Mouse (Mus musculus) CH12.LX (cell line): Measurements from ENCODE around the gene Trex1. TPM values are rescaled to one million over a fixed set of nuclear protein-coding genes. Genes with fewer than 3 reads are reported as not detected.

ENCODE experiments used
- DNase-seq: peaks from one replicate; pipeline ENCODE4 v3.0.0-alpha.2; 2013; ENCODE audit errors: extremely low read depth
- H3K27ac ChIP-seq: 2 replicates; pipeline ENCODE4 v1.5.1; 2012; ENCODE audit warnings: low read depth, mild to moderate bottlenecking, control low read depth, moderate library complexity; ENCODE audit not compliant: insufficient read depth
- H3K27me3 ChIP-seq: replicated peaks from 2 replicates; pipeline ENCODE3; 2012; ENCODE audit warnings: inconsistent platforms
- H3K36me3 ChIP-seq, 2 experiments: replicated peaks in 1 of 2; 2 replicates each; pipeline versions ENCODE3 to v1.6.1; 2012; ENCODE audit warnings: inconsistent platforms in 1 of 2, low read length in 1 of 2, mild to moderate bottlenecking in 1 of 2, mixed read lengths in 1 of 2, moderate library complexity in 1 of 2; ENCODE audit not compliant: control insufficient read depth in 1 of 2, insufficient read depth in 1 of 2
- H3K4me1 ChIP-seq, 2 experiments: 2 replicates each; pipeline ENCODE4 v1.6.1; 2012; ENCODE audit warnings: inconsistent platforms in 1 of 2, moderate library complexity in 1 of 2; ENCODE audit not compliant: insufficient read depth in 2 of 2, control insufficient read depth in 1 of 2
- H3K4me2 ChIP-seq: 2 replicates; pipeline ENCODE4 v1.6.1; 2012; ENCODE audit warnings: low read depth, mild to moderate bottlenecking, control low read depth; ENCODE audit not compliant: poor library complexity, insufficient read depth, severe bottlenecking
- H3K4me3 ChIP-seq, 3 experiments: fragments of 150-350 bp in 1 of 3; sonication (generic) in 1 of 3; replicated peaks in 1 of 3; 2 replicates each; pipeline versions ENCODE3 to v1.5.1; 2011 to 2012; ENCODE audit warnings: low read depth in 2 of 3, low read length in 2 of 3, mild to moderate bottlenecking in 2 of 3, moderate library complexity in 2 of 3, control low read depth in 1 of 3, improper control_type of control experiment in 1 of 3, inconsistent platforms in 1 of 3, mixed read lengths in 1 of 3; ENCODE audit not compliant: poor library complexity in 1 of 3
- H3K79me2 ChIP-seq: replicated peaks from 2 replicates; pipeline ENCODE4 v1.6.1; 2012; ENCODE audit warnings: mild to moderate bottlenecking, moderate library complexity; ENCODE audit not compliant: control insufficient read depth, poor library complexity, insufficient read depth, severe bottlenecking; ENCODE audit errors: extremely low read depth
- H3K9ac ChIP-seq: 2 replicates; pipeline ENCODE4 v1.6.1; 2012; ENCODE audit warnings: low read depth, mild to moderate bottlenecking, control low read depth, moderate library complexity; ENCODE audit not compliant: insufficient read depth
- H3K9me3 ChIP-seq: replicated peaks from 2 replicates; pipeline ENCODE3; 2012; ENCODE audit warnings: low read length, inconsistent platforms, mixed read lengths
- BHLHE40 ChIP-seq: IDR thresholded peaks from 2 replicates; pipeline ENCODE4 v1.6.1; 2011; ENCODE audit warnings: mild to moderate bottlenecking, low read depth, low read length, improper control_type of control experiment
- ELF1 ChIP-seq: IDR thresholded peaks from 2 replicates; pipeline ENCODE4 v1.6.1; 2014; ENCODE audit warnings: low read depth, mild to moderate bottlenecking, inconsistent platforms, low read length, improper control_type of control experiment
- GABPA ChIP-seq: IDR thresholded peaks from 2 replicates; pipeline ENCODE4 v1.6.1; 2012; ENCODE audit warnings: low read depth, low read length, improper control_type of control experiment, inconsistent platforms; ENCODE audit not compliant: insufficient replicate concordance
- HCFC1 ChIP-seq: IDR thresholded peaks from 2 replicates; pipeline ENCODE4 v1.6.1; 2012; ENCODE audit warnings: low read depth, mild to moderate bottlenecking, inconsistent platforms, low read length, improper control_type of control experiment
- IRF4 ChIP-seq: IDR thresholded peaks from 2 replicates; pipeline ENCODE4 v1.6.1; 2014; ENCODE audit warnings: low read depth, mild to moderate bottlenecking, inconsistent platforms, low read length, improper control_type of control experiment
- JUND ChIP-seq: conservative IDR thresholded peaks from 2 replicates; pipeline ENCODE4 v1.6.1; 2011; ENCODE audit warnings: low read depth, low read length, improper control_type of control experiment
- MAFK ChIP-seq: IDR thresholded peaks from 2 replicates; pipeline ENCODE4 v1.6.1; 2011; ENCODE audit warnings: low read length, improper control_type of control experiment; ENCODE audit not compliant: insufficient replicate concordance
- MEF2A ChIP-seq: IDR thresholded peaks from 2 replicates; pipeline ENCODE4 v1.6.1; 2014; ENCODE audit warnings: low read depth, mild to moderate bottlenecking, inconsistent platforms, low read length, improper control_type of control experiment, borderline replicate concordance
- MXI1 ChIP-seq: IDR thresholded peaks from 2 replicates; pipeline ENCODE4 v1.6.1; 2011; ENCODE audit warnings: mild to moderate bottlenecking, low read depth, low read length, improper control_type of control experiment
- MYC ChIP-seq: IDR thresholded peaks from 2 replicates; pipeline ENCODE4 v1.6.1; 2011; ENCODE audit warnings: low read depth, mild to moderate bottlenecking, improper control_type of control experiment, low read length
- PAX5 ChIP-seq: IDR thresholded peaks from 2 replicates; pipeline ENCODE4 v1.6.1; 2012; ENCODE audit warnings: low read length, inconsistent platforms, mixed read lengths
- TCF12 ChIP-seq: IDR thresholded peaks from 2 replicates; pipeline ENCODE4 v1.6.1; 2014; ENCODE audit warnings: low read depth, mild to moderate bottlenecking, inconsistent platforms, low read length, improper control_type of control experiment
- UBTF ChIP-seq: IDR thresholded peaks from 2 replicates; pipeline ENCODE4 v1.6.1; 2012; ENCODE audit warnings: low read depth, mild to moderate bottlenecking, inconsistent platforms, low read length, improper control_type of control experiment, moderate library complexity
- USF1 ChIP-seq: IDR thresholded peaks from 2 replicates; pipeline ENCODE4 v1.6.1; 2014; ENCODE audit warnings: low read depth, mild to moderate bottlenecking, inconsistent platforms, low read length, improper control_type of control experiment
- USF2 ChIP-seq: conservative IDR thresholded peaks from 2 replicates; pipeline ENCODE4 v1.6.1; 2011; ENCODE audit warnings: low read depth, low read length, improper control_type of control experiment
- ZMIZ1 ChIP-seq: IDR thresholded peaks from 2 replicates; pipeline ENCODE4 v1.6.1; 2012; ENCODE audit warnings: low read depth, mild to moderate bottlenecking, inconsistent platforms, low read length, improper control_type of control experiment
- dilution Hi-C: fragments of 300-500 bp; cut with MboI; formaldehyde crosslinking; loops from 2 replicates; pipeline ENCODE4 v1.14.3; 2020; ENCODE audit warnings: low sequenced_read_pairs; ENCODE audit not compliant: extremely low pct_unique_long_range_greater_than_20kb, extremely low pct_ligation_motif_present
- in situ Hi-C: fragments of 300-500 bp; cut with MboI; formaldehyde crosslinking; loops from 3 replicates; pipeline ENCODE4 v1.14.3; 2019; ENCODE audit warnings: low sequenced_read_pairs, low pct_ligation_motif_present, low pct_unique_long_range_greater_than_20kb, mixed read lengths
- polyA plus RNA-seq: library from polyadenylated mRNA; unstranded; fragments of >175 nt; gene quantifications from 2 replicates; pipeline ENCODE4 v1.2.1, GENCODE M21; 2012; ENCODE audit warnings: low read depth; ENCODE audit not compliant: insufficient read length
- total RNA-seq, 2 experiments: library from RNA; depleted of rRNA; stranded (reverse); fragments of 300-350 nt in 1 of 2; fragments of >200 nt in 1 of 2; gene quantifications; 2 replicates each; pipeline ENCODE4 v1.2.3; 2012 to 2014

The Trex1 gene
- total and polyA plus RNA-seq, 3 experiments = 20.8 to 22.9 (median 21.1) TPM

GRCm38 (mm10) chr9:109009636-109010315 lies 49.8 kb downstream of the Trex1 start:
- DNase-seq = no peak
- Histone ChIP-seq H3K27me3 (no peaks in the 10 kb centered on the region), H3K9ac (no peak overlapping the region), H3K9me3 (no peaks in the 10 kb centered on the region), H3K4me2 (no peak overlapping the region), H3K27ac (no peak overlapping the region), H3K79me2 (no peaks in the 10 kb centered on the region), H3K4me3 (no peak overlapping the region), H3K36me3 (peaks cover 0 to 71% of the 10 kb centered on the region in 2 experiments), H3K4me1 (peaks cover 0 to 4% of the 10 kb centered on the region in 2 experiments; a peak in 1 of 4 replicates)
- dilution Hi-C loops (no loop called here), in situ Hi-C loops (loop anchor here (5.0 kb wide), 1 partner anchor 38 kb away; no protein-coding TSS in a partner anchor)
- TF ChIP-seq PAX5 (no peak), GABPA (no peak), IRF4 (no peak), MYC (no peak), BHLHE40 (no peak), JUND (no peak), USF2 (no peak), HCFC1 (no peak), ELF1 (no peak), USF1 (no peak), UBTF (no peak), ZMIZ1 (no peak), TCF12 (no peak), MAFK (no peak)

- H3K9me3 ChIP-seq = no peaks in the 10 kb centered on the region
- no peak overlapping the region for H3K4me2 ChIP-seq
- peaks cover 0 to 74% of the 10 kb centered on the region in 2 experiments for H3K36me3 ChIP-seq
- dilution Hi-C loops (no loop called here), in situ Hi-C loops (loop anchor here (5.0 kb wide), 1 partner anchor 38 kb away; no protein-coding TSS in a partner anchor)
- H3K27ac ChIP-seq = no peak overlapping the region
- DNase-seq = no peak
- TF ChIP-seq MXI1 (no peak), MEF2A (no peak), USF1 (no peak)
- no peak overlapping the region for H3K4me3 ChIP-seq
- H3K9ac ChIP-seq = no peak overlapping the region
- no peaks in the 10 kb centered on the region for H3K79me2 ChIP-seq
- no peaks in the 10 kb centered on the region for H3K27me3 ChIP-seq
- H3K4me1 ChIP-seq = peaks cover 0 to 4% of the 10 kb centered on the region in 2 experiments; a peak in 1 of 4 replicates
These were observed 50.4 kb downstream of the Trex1 start for GRCm38 (mm10) chr9:109008994-109009635.
